Mouse (Mus musculus) neural tube, embryonic 13.5 days (tissue): ENCODE measurements around the gene Gfi1. TPM values are rescaled to one million over a fixed set of nuclear protein-coding genes. Genes with fewer than 3 reads are reported as not detected.

Source experiments
- ATAC-seq: fragments of 200-750 bp; cut with Nextera tagmentation; 2 replicates; pipeline ENCODE4 v1.8.0; 2017; ENCODE audit warnings: low read depth, mild to moderate bottlenecking, moderate TSS enrichment, moderate library complexity
- H3K27ac ChIP-seq: fragments of 300-500 bp; sonication (generic); replicated peaks from 2 replicates; pipeline ENCODE4 v1.5.1; 2015; ENCODE audit warnings: moderate library complexity, mild to moderate bottlenecking, inconsistent platforms
- H3K27me3 ChIP-seq: fragments of 300-500 bp; sonication (generic); 2 replicates; pipeline ENCODE4 v1.6.1; 2015; ENCODE audit warnings: mild to moderate bottlenecking, inconsistent platforms
- H3K36me3 ChIP-seq: fragments of 300-500 bp; sonication (generic); 2 replicates; pipeline ENCODE4 v1.6.1; 2015; ENCODE audit warnings: mild to moderate bottlenecking, inconsistent platforms
- H3K4me1 ChIP-seq: fragments of 300-500 bp; sonication (generic); replicated peaks from 2 replicates; pipeline ENCODE4 v1.6.1; 2015; ENCODE audit warnings: inconsistent platforms
- H3K4me2 ChIP-seq: fragments of 300-500 bp; sonication (generic); 2 replicates; pipeline ENCODE4 v1.6.1; 2015; ENCODE audit warnings: inconsistent platforms, mild to moderate bottlenecking, moderate library complexity
- H3K4me3 ChIP-seq: fragments of 300-500 bp; sonication (generic); 2 replicates; pipeline ENCODE4 v1.5.1; 2015; ENCODE audit warnings: mild to moderate bottlenecking, inconsistent platforms
- H3K9ac ChIP-seq: fragments of 300-500 bp; sonication (generic); 2 replicates; pipeline ENCODE4 v1.6.1; 2015; ENCODE audit warnings: moderate library complexity, mild to moderate bottlenecking, inconsistent platforms
- H3K9me3 ChIP-seq: fragments of 300-500 bp; sonication (generic); 2 replicates; pipeline ENCODE4 v1.6.1; 2016; ENCODE audit warnings: inconsistent platforms
- WGBS: fragments of 180-500 bp; shearing (Covaris S2); methylation state at CpG from one replicate; pipeline ENCODE4 v1.1.7; 2015; 5-methylcytosine and 5-hydroxymethylcytosine counted together
- polyA plus RNA-seq: library from polyadenylated mRNA; unstranded; fragments of >200 nt; fragmentation: Nextera tagmentation; extraction: Ambion mirVana; gene quantifications from 2 replicates; pipeline ENCODE4 v1.2.1, GENCODE M21; 2015

Gene Gfi1
- polyA plus RNA-seq, 1 experiment from 2014 or later: 0.07 TPM

GRCm38 (mm10) chr5:107720991-107721637, 4.7 kb downstream of the Gfi1 start:
- Histone ChIP-seq H3K4me1 (peaks cover 43% of the 10 kb centered on the region), H3K9ac (no peak overlapping the region), H3K36me3 (no peaks in the 10 kb centered on the region), H3K27me3 (peaks cover 100% of the 10 kb centered on the region), H3K9me3 (no peaks in the 10 kb centered on the region), H3K4me2 (peak overlapping the region; percentile 57), H3K4me3 (peak overlapping the region; percentile 30), H3K27ac (no peak overlapping the region)
- WGBS: 1% methylated on average over 52 of the region's 58 CpGs
- ATAC-seq: peak; percentile 33; the same call in 1 of the 2 replicates

DNA sequence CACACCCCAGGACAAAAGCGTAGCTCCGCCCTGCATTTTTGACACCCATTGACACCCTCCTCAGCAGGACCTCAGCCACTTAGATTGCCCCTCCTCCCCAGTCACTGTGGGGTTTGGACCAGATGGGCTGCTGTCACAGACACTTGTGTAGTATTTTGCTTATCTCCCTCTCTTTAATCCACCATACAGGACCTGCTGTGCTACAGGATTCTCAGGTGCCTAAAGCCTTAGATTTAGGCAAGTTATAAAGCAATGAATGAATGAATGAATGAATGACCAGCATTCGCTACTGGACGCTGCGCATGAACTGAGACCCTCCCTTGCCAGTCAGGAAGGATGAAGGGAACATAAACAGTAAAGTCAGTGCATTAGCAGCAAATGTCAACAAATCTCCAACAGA, 5.3 kb downstream of the Gfi1 start:
- H3K36me3 ChIP-seq: no peaks in the 10 kb centered on the region
- H3K4me1 ChIP-seq: peaks cover 37% of the 10 kb centered on the region
- no peak overlapping the region for H3K4me2 ChIP-seq
- no peaks in the 10 kb centered on the region for H3K9me3 ChIP-seq
- WGBS: 6% methylated on average over 5 of the region's 5 CpGs
- H3K9ac ChIP-seq: no peak overlapping the region
- H3K4me3 ChIP-seq: no peak overlapping the region
- H3K27me3 ChIP-seq: peaks cover 99% of the 10 kb centered on the region
- H3K27ac ChIP-seq: no peak overlapping the region
- no peak for ATAC-seq

GRCm38 (mm10) chr5:107719786-107720185, 6.0 kb downstream of the Gfi1 start:
- Histone ChIP-seq H3K4me2 (no peak overlapping the region), H3K27me3 (peaks cover 95% of the 10 kb centered on the region), H3K36me3 (no peaks in the 10 kb centered on the region), H3K9ac (no peak overlapping the region), H3K4me1 (peaks cover 30% of the 10 kb centered on the region), H3K4me3 (no peak overlapping the region), H3K9me3 (no peaks in the 10 kb centered on the region), H3K27ac (no peak overlapping the region)
- no peak for ATAC-seq
- WGBS: 23% methylated on average over 1 of the region's 1 CpGs

DNA sequence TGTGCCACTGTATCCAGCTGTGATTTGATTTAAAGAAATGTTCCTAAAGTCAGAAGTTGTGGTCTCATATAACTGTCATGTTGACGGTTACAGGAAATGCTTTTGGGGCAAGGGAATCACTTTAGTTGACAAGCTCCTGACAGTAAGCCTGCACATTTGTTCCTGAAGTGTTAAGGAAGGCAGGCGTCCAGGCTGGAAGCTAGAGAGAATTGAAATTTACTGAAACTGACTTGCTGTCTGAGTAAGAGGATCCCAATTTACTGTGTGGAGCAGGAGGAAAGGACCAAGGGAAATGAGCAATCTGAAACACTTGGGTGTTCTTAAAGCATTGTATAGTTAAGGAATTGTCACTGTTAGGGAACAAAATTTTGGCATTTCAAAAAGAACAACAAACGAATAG, 6.6 kb downstream of the Gfi1 start:
- Histone ChIP-seq H3K27me3 (peaks cover 95% of the 10 kb centered on the region), H3K4me2 (no peak overlapping the region), H3K36me3 (no peaks in the 10 kb centered on the region), H3K4me1 (peaks cover 25% of the 10 kb centered on the region), H3K27ac (no peak overlapping the region), H3K9ac (no peak overlapping the region), H3K9me3 (no peaks in the 10 kb centered on the region), H3K4me3 (no peak overlapping the region)
- 12% methylated on average over 3 of the region's 3 CpGs for WGBS
- no peak for ATAC-seq

DNA sequence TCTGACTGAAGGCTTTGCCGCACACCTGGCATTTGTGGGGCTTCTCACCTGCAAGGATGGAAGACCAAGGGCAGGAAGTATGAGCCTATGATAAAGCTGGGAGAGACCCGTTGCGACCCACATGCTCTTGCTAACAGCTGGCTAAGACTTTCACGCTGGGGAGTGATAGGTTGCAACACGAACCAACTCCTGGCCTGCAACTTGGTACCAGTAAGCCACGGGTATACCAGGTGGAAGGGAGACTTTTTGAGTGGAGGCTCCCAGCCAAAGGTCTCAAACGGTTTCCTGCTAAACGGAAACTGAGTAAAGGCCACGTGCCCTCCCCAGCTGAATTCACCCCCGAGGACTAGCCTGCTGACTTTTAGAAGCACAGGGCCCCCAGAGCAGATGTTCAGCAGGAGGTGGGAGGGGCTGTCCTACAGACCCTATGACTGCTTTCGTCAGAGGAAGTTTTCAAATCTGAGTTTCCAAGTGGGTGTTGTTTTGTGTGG, 7.9 kb downstream of the Gfi1 start:
- WGBS: 10% methylated on average over 11 of the region's 11 CpGs
- Histone ChIP-seq H3K36me3 (no peaks in the 10 kb centered on the region), H3K4me2 (no peak overlapping the region), H3K9me3 (no peaks in the 10 kb centered on the region), H3K27me3 (peaks cover 95% of the 10 kb centered on the region), H3K27ac (no peak overlapping the region), H3K9ac (no peak overlapping the region), H3K4me3 (no peak overlapping the region), H3K4me1 (peaks cover 12% of the 10 kb centered on the region)
- ATAC-seq: no peak

DNA sequence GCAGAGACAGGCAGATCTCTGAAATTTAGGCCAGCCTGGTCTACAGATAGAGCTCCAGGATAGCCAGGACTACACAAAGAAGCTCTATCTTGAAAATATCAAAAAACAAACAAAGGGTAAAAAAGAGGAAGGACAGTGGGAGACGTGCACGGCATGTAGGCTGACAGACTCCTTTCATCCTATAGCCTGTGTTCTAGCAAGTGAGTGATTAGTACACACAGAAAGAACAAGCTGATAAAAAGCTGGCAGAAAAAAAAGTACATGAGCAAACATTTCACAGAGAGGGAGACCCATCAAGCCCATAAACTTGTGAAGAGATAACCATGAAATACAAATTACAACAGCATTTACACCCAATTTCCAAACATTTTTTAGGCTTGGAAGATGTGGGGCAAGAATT, 14.1 kb downstream of the Gfi1 start:
- Histone ChIP-seq H3K4me1 (no peaks in the 10 kb centered on the region), H3K4me2 (no peak overlapping the region), H3K27me3 (peaks cover 63% of the 10 kb centered on the region), H3K4me3 (no peak overlapping the region), H3K36me3 (no peaks in the 10 kb centered on the region), H3K9ac (no peak overlapping the region), H3K27ac (no peak overlapping the region), H3K9me3 (no peaks in the 10 kb centered on the region)
- 59% methylated on average over 2 of the region's 2 CpGs for WGBS
- ATAC-seq: no peak

GRCm38 (mm10) chr5:107708124-107708797, 17.6 kb downstream of the Gfi1 start:
- Histone ChIP-seq H3K36me3 (no peaks in the 10 kb centered on the region), H3K9ac (no peak overlapping the region), H3K4me1 (no peaks in the 10 kb centered on the region), H3K27me3 (peaks cover 33% of the 10 kb centered on the region), H3K4me2 (no peak overlapping the region), H3K4me3 (no peak overlapping the region), H3K9me3 (no peaks in the 10 kb centered on the region), H3K27ac (no peak overlapping the region)
- WGBS: 86% methylated on average over 8 of the region's 8 CpGs
- no peak for ATAC-seq

DNA sequence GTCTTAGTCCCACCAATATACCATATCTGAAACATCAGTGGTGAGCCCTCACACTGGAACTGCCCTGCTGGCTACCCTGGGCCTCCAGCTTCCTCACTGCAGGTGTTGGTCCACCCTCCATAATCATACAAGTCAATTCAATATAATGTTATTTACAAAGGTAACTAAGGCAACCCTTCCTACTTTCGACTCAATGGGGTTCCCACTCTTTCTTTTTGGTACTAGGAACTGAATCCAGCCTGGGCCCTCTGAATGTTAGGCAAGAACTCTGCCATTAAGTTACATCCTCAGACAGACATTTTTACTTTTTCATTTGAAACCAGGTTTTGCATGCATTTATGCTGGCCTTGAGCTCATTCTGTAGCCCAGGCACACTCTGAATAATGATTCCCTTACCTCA, 19.6 kb downstream of the Gfi1 start:
- Histone ChIP-seq H3K9ac (no peak overlapping the region), H3K27ac (no peak overlapping the region), H3K4me3 (no peak overlapping the region), H3K9me3 (no peaks in the 10 kb centered on the region), H3K27me3 (peaks cover 20% of the 10 kb centered on the region), H3K4me2 (no peak overlapping the region), H3K36me3 (no peaks in the 10 kb centered on the region), H3K4me1 (no peaks in the 10 kb centered on the region)
- 93% methylated on average over 1 of the region's 1 CpGs for WGBS
- ATAC-seq: no peak

DNA sequence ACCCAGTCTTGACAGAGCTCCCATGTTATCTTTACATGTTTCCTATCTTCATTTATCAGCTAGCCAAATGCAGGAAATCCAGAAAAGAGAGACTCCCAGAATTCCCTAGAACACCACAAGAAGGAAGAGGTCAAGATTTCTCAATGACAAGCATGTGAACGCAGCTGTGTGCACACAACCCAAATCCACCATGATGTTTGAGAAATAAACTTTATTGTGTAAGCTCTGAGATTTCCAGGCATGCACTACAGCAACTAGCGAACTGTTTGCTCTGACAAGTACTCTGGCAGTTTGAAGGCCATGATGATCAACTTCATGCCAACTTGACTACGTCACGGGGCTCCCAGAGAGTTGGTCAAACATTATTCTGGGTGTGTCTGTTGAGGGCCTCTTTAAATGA, 20.1 kb downstream of the Gfi1 start:
- no peak overlapping the region for H3K4me2 ChIP-seq
- H3K27ac ChIP-seq: no peak overlapping the region
- H3K4me3 ChIP-seq: no peak overlapping the region
- no peak overlapping the region for H3K9ac ChIP-seq
- 88% methylated on average over 4 of the region's 4 CpGs for WGBS
- H3K36me3 ChIP-seq: no peaks in the 10 kb centered on the region
- ATAC-seq: no peak
- H3K9me3 ChIP-seq: no peaks in the 10 kb centered on the region
- H3K27me3 ChIP-seq: peaks cover 17% of the 10 kb centered on the region
- H3K4me1 ChIP-seq: no peaks in the 10 kb centered on the region

DNA sequence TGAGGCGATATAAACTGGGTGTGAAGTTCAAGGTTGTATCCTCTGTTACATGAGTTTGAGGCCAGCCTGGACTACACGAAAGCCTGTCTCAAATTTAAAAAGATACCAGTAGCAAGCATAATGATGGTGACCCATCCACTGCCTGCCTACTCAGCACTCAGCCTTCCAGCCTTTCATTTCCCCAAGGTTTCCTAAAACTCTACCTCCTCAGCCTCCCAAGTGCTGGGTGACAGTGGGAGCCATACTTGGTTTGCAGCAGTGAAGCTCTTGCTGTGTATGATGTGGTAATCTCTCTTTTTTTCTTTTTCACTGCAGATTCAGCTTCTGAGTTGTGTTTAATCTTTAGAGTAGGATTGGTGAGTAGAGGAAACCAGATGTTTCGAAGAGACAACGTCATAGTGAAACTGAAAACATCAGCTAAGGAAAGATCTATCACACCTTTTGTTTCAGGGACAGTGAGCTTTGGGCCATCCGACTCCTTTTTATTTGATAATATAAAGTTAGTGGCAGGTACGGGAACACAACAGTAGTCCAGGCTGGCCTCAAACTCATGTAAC, 22.6 kb downstream of the Gfi1 start:
- H3K36me3 ChIP-seq: no peaks in the 10 kb centered on the region
- H3K4me2 ChIP-seq: no peak overlapping the region
- no peaks in the 10 kb centered on the region for H3K9me3 ChIP-seq
- no peak overlapping the region for H3K27ac ChIP-seq
- no peak overlapping the region for H3K4me3 ChIP-seq
- H3K4me1 ChIP-seq: no peaks in the 10 kb centered on the region
- 0 out of 2 replicates have a peak, but pooled peaks cover 4% of the 10 kb centered on the region for H3K27me3 ChIP-seq
- ATAC-seq: no peak
- H3K9ac ChIP-seq: no peak overlapping the region
- 86% methylated on average over 6 of the region's 6 CpGs for WGBS

GRCm38 (mm10) chr5:107701658-107702057, 24.2 kb downstream of the Gfi1 start:
- WGBS: 86% methylated on average over 9 of the region's 9 CpGs
- H3K27me3 ChIP-seq: no peaks in the 10 kb centered on the region
- H3K4me3 ChIP-seq: no peak overlapping the region
- no peak overlapping the region for H3K9ac ChIP-seq
- H3K4me2 ChIP-seq: no peak overlapping the region
- ATAC-seq: no peak
- no peaks in the 10 kb centered on the region for H3K4me1 ChIP-seq
- no peaks in the 10 kb centered on the region for H3K9me3 ChIP-seq
- H3K27ac ChIP-seq: no peak overlapping the region
- no peaks in the 10 kb centered on the region for H3K36me3 ChIP-seq

DNA sequence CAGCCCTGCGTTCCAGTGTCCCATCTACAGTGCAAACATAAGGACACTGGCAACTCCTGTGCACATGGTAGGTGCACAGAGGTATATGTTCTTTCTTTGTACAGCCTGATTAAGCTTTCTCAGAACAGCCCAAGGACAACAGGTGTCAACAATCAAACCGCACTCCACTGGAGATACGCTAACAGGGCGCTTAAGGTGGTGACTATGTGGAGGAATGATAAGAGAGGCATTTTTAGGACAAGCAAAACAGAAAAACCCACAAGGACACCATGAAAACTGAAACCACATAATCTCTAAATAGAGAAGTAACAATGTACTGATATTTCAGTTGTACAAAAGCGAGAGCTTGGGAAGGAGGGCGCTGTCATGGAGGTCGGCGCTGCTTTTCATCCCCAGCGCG, 25.0 kb downstream of the Gfi1 start:
- no peak overlapping the region for H3K4me3 ChIP-seq
- H3K9me3 ChIP-seq: no peaks in the 10 kb centered on the region
- ATAC-seq: no peak
- H3K27ac ChIP-seq: no peak overlapping the region
- H3K4me1 ChIP-seq: no peaks in the 10 kb centered on the region
- no peak overlapping the region for H3K9ac ChIP-seq
- H3K36me3 ChIP-seq: no peaks in the 10 kb centered on the region
- 97% methylated on average over 10 of the region's 10 CpGs for WGBS
- no peaks in the 10 kb centered on the region for H3K27me3 ChIP-seq
- H3K4me2 ChIP-seq: no peak overlapping the region
